Mouse (Mus musculus): ENCODE measurements at regions not wholly inside any gene's neighbourhood (a gene's known extent, or its start where the extent isn't known, plus 50 kb on each side); places are given as distances from the start of the nearest gene placed in this dataset.

GRCm38 (mm10) chr12:113276355-113276942 lies 90.7 kb downstream of the Tmem121 start:
- Histone ChIP-seq H3K4me1 (ENCODE audit: control insufficient read depth, insufficient read depth, low read length) (no peaks in the 10 kb centered on the region), H3K4me3 (replicated peaks; ENCODE audit: extremely low read depth, low read depth, low read length) (no peak overlapping the region)
- DNase-seq: no peak
- WGBS: 76% methylated on average over 1 of the region's 1 CpGs
- TF ChIP-seq CTCF (IDR thresholded peaks at IDR 0.05; ENCODE audit: insufficient read depth, low read length) (no peak), POLR2A (IDR thresholded peaks at IDR 0.05; ENCODE audit: borderline replicate concordance, extremely low read depth, low read depth, low read length) (no peak)

- WGBS: 83% methylated on average over 5 of the region's 5 CpGs
- no peak for TF ChIP-seq CTCF (IDR thresholded peaks at IDR 0.05; ENCODE audit: insufficient read depth, low read length)
- TF ChIP-seq POLR2A (IDR thresholded peaks at IDR 0.05; ENCODE audit: borderline replicate concordance, extremely low read depth, low read depth, low read length): no peak
- H3K4me3 ChIP-seq (replicated peaks; ENCODE audit: extremely low read depth, low read depth, low read length): no peak overlapping the region
- no peak for DNase-seq
- H3K4me1 ChIP-seq (ENCODE audit: control insufficient read depth, insufficient read depth, low read length): no peaks in the 10 kb centered on the region
These were observed 92.0 kb downstream of the Tmem121 start for GRCm38 (mm10) chr12:113277741-113278140.

- H3K4me1 ChIP-seq (ENCODE audit: control insufficient read depth, insufficient read depth, low read length): no peaks in the 10 kb centered on the region
- no peak for TF ChIP-seq POLR2A (IDR thresholded peaks at IDR 0.05; ENCODE audit: borderline replicate concordance, extremely low read depth, low read depth, low read length)
- no peak for TF ChIP-seq CTCF (IDR thresholded peaks at IDR 0.05; ENCODE audit: insufficient read depth, low read length)
- H3K4me3 ChIP-seq (replicated peaks; ENCODE audit: extremely low read depth, low read depth, low read length): no peak overlapping the region
- no peak for DNase-seq
- 27% methylated on average over 1 of the region's 1 CpGs for WGBS
These were observed 106.5 kb downstream of the Tmem121 start for GRCm38 (mm10) chr12:113292029-113292809.

- no peak for TF ChIP-seq POLR2A (IDR thresholded peaks at IDR 0.05; ENCODE audit: borderline replicate concordance, extremely low read depth, low read depth, low read length)
- TF ChIP-seq CTCF (IDR thresholded peaks at IDR 0.05; ENCODE audit: insufficient read depth, low read length): no peak
- no peak for DNase-seq
- H3K4me1 ChIP-seq (ENCODE audit: control insufficient read depth, insufficient read depth, low read length): no peaks in the 10 kb centered on the region
- H3K4me3 ChIP-seq (replicated peaks; ENCODE audit: extremely low read depth, low read depth, low read length): no peak overlapping the region
- WGBS: 65% methylated on average over 2 of the region's 2 CpGs
These were observed 110.2 kb downstream of the Tmem121 start for GRCm38 (mm10) chr12:113295924-113296323.

- DNase-seq: no peak
- WGBS: 67% methylated on average over 1 of the region's 1 CpGs
- no peak for TF ChIP-seq POLR2A (IDR thresholded peaks at IDR 0.05; ENCODE audit: borderline replicate concordance, extremely low read depth, low read depth, low read length)
- no peak for TF ChIP-seq CTCF (IDR thresholded peaks at IDR 0.05; ENCODE audit: insufficient read depth, low read length)
- H3K4me1 ChIP-seq (ENCODE audit: control insufficient read depth, insufficient read depth, low read length): no peaks in the 10 kb centered on the region
- H3K4me3 ChIP-seq (replicated peaks; ENCODE audit: extremely low read depth, low read depth, low read length): no peak overlapping the region
These were observed 120.2 kb downstream of the Tmem121 start for GRCm38 (mm10) chr12:113305973-113306372.

- WGBS: 33% methylated on average over 3 of the region's 3 CpGs
- no peak for DNase-seq
- no peak overlapping the region for H3K4me3 ChIP-seq (replicated peaks; ENCODE audit: extremely low read depth, low read depth, low read length)
- H3K4me1 ChIP-seq (ENCODE audit: control insufficient read depth, insufficient read depth, low read length): no peaks in the 10 kb centered on the region
- TF ChIP-seq CTCF (IDR thresholded peaks at IDR 0.05; ENCODE audit: insufficient read depth, low read length): no peak
- TF ChIP-seq POLR2A (IDR thresholded peaks at IDR 0.05; ENCODE audit: borderline replicate concordance, extremely low read depth, low read depth, low read length): no peak
These were observed 127.6 kb downstream of the Tmem121 start for GRCm38 (mm10) chr12:113313319-113313718.

GRCm38 (mm10) chr12:113314624-113315023 lies 128.9 kb downstream of the Tmem121 start:
- no peak for TF ChIP-seq POLR2A (IDR thresholded peaks at IDR 0.05; ENCODE audit: borderline replicate concordance, extremely low read depth, low read depth, low read length)
- TF ChIP-seq CTCF (IDR thresholded peaks at IDR 0.05; ENCODE audit: insufficient read depth, low read length): no peak
- no peaks in the 10 kb centered on the region for H3K4me1 ChIP-seq (ENCODE audit: control insufficient read depth, insufficient read depth, low read length)
- no peak overlapping the region for H3K4me3 ChIP-seq (replicated peaks; ENCODE audit: extremely low read depth, low read depth, low read length)
- 85% methylated on average over 4 of the region's 4 CpGs for WGBS
- no peak for DNase-seq

GRCm38 (mm10) chr12:113321086-113321485 lies 135.4 kb downstream of the Tmem121 start:
- TF ChIP-seq POLR2A (IDR thresholded peaks at IDR 0.05; ENCODE audit: borderline replicate concordance, extremely low read depth, low read depth, low read length): no peak
- no peak for TF ChIP-seq CTCF (IDR thresholded peaks at IDR 0.05; ENCODE audit: insufficient read depth, low read length)
- no peak for DNase-seq
- no peaks in the 10 kb centered on the region for H3K4me1 ChIP-seq (ENCODE audit: control insufficient read depth, insufficient read depth, low read length)
- WGBS: 60% methylated on average over 9 of the region's 9 CpGs
- H3K4me3 ChIP-seq (replicated peaks; ENCODE audit: extremely low read depth, low read depth, low read length): no peak overlapping the region

- 86% methylated on average over 2 of the region's 2 CpGs for WGBS
- Histone ChIP-seq H3K4me1 (ENCODE audit: control insufficient read depth, insufficient read depth, low read length) (no peaks in the 10 kb centered on the region), H3K4me3 (replicated peaks; ENCODE audit: extremely low read depth, low read depth, low read length) (no peak overlapping the region)
- TF ChIP-seq CTCF (IDR thresholded peaks at IDR 0.05; ENCODE audit: insufficient read depth, low read length): no peak
- TF ChIP-seq POLR2A (IDR thresholded peaks at IDR 0.05; ENCODE audit: borderline replicate concordance, extremely low read depth, low read depth, low read length): no peak
- DNase-seq: no peak
These were observed 136.4 kb downstream of the Tmem121 start for GRCm38 (mm10) chr12:113322173-113322572.

GRCm38 (mm10) chr12:113327851-113328250 lies 142.1 kb downstream of the Tmem121 start:
- H3K4me3 ChIP-seq (replicated peaks; ENCODE audit: extremely low read depth, low read depth, low read length): no peak overlapping the region
- no peak for DNase-seq
- H3K4me1 ChIP-seq (ENCODE audit: control insufficient read depth, insufficient read depth, low read length): no peaks in the 10 kb centered on the region
- WGBS: 67% methylated on average over 5 of the region's 5 CpGs
- TF ChIP-seq CTCF (IDR thresholded peaks at IDR 0.05; ENCODE audit: insufficient read depth, low read length) (no peak), POLR2A (IDR thresholded peaks at IDR 0.05; ENCODE audit: borderline replicate concordance, extremely low read depth, low read depth, low read length) (no peak)
